Mouse (Mus musculus) cerebellum, postnatal 14 days (tissue): Measurements from ENCODE around the gene Edc4.

Source experiments
- DNase-seq, 2 experiments: peaks; one replicate each; pipeline ENCODE4 v3.0.0; 2021; ENCODE audit warnings: mixed read lengths in 2 of 2

The Edc4 gene

DNA sequence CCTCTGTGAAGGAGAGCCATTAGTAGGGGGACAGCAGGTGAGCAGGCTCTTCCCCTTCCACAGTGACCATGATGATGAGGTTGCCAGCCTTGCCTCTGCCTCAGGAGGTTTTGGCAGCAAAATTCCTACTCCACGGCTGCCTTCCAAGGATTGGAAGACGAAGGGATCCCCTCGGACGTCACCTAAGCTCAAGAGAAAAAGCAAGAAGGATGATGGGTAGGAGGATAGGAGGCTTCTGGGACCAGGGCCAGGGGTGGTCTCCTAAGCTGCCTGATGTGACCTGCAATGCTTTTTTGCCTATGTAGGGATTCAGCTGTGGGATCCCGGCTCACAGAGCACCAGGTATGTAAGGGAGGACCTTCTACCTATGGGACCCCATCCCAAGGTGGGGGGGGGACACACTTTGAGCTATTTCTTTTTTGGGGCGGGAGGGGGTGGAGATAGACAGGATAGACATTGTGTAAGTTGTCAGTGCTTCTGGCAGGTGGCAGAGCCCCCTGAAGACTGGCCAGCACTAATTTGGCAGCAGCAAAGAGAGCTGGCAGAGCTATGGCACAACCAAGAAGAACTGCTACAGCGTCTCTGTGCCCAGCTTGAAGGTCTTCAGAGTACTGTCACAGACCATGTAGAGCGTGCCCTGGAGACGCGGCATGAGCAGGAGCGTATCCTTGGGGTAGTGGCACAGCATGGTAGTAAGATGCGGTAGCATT is 9.2 kb downstream of the Edc4 start:
- DNase-seq, result peak; percentile 62 to 63

DNA sequence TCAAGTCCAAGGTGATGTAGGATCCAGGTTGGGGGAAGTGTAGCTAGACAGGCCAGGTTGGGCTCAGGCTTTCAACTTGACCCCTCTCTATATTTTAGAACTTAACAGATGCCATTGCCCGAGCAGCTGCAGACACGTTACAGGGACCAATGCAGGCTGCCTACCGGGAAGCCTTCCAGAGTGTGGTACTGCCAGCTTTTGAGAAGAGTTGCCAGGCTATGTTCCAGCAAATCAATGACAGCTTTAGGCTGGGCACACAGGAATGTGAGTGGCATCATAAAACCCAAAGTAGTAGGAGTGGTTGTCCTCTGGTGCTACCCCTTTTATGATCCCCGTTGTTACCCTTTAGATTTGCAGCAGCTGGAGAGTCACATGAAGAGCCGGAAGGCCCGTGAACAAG is 10.2 kb downstream of the Edc4 start:
- peak; percentile 50 to 54 for DNase-seq

DNA sequence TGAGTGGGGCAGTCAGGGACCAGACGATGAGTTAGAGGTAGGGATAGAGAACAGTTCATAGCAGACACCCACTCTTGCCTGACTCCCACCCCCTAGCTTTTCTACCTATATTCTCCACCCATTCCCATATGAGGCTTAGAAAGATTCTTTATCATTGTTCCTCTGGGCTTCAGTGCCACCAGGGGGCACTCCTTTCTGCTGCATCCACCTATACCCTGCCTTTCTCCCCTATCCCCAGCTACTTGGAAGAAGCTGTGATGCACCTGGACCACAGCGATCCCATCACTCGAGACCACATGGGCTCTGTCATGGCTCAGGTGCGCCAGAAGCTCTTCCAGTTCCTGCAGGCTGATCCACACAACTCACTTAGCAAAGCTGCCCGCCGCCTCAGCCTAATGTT is 11.8 kb downstream of the Edc4 start:
- DNase-seq, result peak; percentile 44 to 51

DNA sequence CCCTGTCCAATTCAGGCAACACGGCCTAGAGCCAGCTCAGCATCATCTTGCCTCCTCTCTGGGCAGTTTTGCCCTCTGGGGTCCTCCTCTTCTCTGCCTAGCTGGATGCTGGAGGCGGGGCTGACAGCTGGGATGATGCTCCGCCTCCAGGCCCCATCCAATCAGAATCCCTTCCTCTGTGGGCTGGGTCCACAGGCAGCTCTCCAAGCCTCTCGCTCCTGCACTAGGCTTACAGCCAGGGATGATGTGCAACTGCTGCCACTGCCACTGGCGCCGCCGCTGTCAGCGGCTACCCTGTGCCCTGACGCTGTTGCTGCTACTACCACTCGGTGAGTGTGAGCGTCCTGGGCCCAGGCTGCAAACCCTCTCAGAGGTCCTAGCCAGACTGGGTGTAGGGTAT is 12.7 kb downstream of the Edc4 start, which contains the start of gene Nrn1l:
TSS of gene Nrn1l (plus strand) at position 229 of the 400 bp plus-strand sequence.
- DNase-seq, result peak; percentile 49 to 62

DNA sequence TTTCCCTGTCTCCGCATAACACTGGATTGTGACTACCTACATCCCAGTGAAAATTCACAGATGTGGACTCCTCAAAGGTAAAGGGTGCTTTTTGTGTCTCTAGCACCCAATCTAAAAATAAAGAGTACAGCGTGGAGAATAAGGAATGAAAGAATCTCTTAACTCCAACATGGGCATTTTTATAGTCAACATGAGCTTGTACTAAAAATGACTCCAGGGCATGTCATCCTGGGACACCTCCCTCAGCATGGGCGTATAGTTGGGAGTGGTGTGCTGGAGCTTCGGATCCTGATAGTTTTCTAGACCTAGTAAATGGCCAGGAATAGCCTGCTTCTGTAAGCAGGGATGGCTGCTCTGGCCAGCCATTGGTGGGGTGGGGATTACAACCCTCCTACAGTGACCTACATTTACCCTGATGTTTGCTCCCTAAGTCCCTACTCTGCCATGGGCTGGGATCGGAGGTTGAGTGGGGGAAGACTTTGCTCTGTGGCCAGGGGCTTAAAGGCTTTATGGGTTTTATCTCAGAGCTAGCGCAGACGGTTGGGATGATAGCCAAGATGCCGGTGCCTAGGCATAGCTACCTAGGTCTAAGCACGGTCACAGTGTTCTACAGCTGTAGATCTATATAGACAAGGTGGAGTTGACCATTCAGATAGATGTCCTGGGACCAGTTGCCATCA is 17.3 kb downstream of the Edc4 start:
- DNase-seq, result no peak

DNA sequence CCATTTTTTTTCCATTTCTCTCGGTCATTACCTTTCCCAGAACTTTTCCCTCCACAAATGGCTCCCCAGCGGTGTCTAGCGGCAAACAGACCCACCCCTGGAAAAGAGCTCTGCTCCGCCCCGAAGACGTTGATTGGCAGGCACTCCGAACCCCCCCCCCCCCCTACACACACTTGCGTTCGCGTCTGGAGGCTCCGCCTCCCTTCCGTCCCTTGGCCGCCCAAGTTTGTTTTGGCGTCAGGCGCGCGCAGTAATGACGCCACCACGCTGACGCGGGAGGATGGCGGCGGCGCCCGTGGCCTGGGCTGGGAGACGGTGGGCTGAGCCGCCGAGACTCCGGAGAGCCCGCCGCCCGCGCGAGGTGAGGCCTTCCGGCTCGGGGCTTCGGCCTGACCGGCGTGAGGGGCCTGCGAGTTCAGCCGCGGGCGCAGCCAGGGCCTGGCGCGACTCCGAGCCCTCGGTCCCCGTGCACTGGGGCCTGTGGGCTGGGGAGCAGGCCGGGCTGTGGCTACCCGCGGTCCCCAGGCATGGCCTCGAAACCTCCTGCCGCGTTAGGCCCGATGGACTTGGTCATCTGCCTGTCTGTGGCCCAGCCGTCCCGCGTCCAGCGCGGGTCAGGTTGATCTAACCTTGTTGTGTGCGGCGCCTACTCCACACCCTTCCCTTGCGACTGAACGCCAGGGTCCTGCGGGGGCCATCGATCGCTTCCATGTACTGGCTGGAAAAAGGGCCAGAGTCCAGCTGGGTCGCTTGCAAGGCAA is 19.7 kb downstream of the Edc4 start, which contains the start of gene Pskh1:
TSS of gene Pskh1 (plus strand) at position 262 of the 761 bp plus-strand sequence.
- peak; percentile 95 to 98 for DNase-seq

DNA sequence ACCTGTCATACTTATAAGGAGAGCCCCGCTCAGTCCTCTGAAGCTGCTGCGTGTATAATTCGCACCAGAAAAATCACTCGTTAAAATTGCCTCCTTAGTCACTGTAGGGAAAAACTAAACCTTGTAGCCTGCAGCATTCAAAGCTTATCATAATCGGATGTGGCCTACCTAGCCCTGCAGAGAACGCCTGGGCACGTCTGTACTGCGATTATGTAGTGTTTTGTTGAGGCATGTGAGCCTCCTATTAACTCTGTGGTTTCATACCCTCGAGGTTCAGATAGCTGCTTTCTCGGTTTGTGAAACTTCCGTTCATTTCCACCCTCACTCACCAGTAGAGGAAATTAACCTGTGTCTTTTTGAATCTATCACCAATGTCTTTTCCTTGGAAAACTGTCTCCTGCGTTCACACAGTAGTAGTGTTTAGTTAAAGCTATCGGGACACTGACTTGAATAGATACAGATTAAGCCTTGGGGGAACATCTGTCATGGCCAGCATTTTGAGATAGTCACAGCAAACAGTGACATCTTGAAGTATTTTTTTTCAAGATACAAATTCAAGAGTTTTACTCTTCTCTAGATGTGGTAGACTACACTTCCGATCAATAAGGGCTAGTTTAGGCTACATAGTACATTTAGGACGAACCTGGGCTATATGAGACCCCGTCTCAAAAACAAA is 20.4 kb downstream of the Edc4 start:
- DNase-seq, result no peak

DNA sequence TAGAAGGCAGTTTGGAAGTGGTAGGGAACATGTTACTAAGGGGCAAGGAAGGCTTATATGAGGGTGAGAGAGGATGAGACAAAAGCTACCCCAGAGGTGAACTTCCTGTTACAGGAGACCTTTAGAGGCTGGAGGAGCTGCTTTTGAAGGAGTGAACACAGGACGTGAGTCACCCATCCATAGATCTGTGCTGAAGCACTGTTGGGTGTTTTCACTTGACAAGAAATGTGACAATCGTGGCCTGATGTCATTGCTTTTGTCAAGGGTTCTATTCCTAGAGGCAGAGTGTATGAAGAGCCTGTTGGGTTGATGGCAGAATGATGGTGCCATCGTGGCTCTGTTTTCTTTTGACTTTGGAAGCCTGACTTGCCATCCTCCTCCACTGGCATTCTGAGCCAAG is 38.7 kb downstream of the Edc4 start:
- DNase-seq, result no peak

DNA sequence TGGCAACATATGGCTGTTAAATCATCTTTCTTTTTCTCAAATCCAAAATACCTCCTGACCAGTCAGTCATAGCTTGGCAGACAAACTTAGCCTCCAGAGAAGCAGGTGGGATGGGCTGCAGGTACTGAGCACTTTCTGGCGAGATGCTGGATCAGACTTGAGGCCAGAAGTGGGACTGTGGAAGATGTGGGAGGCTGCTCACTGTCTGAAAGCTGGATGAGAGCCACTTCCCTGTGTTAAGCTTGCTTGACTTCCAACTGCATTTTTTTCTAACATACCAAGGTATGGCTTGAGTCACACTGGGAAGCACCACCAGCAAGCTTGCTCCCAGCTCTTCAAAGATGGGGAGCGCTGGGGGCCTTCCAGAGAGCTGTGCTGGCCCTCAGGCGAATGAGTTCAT is 44.4 kb downstream of the Edc4 start:
- DNase-seq, result no peak

DNA sequence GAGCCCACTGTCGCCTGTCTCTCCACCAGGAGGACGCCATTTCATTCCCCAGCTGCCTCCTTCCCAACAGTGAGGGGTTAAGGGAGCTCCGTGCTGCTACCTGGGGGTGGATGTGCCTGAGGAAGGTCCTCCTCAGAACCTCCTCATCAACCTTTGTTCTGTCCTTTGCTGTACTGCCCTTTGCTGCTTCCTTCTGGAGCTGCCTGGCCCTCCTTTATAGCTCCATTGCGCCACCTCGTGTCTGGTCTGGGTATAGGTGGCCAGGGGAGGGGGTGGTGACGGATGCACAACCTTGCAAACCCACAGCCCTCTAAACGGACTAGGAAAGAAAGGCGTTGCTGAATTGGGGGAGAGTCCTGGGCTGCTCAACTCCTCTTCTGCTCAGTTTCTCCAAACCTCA is 49.9 kb downstream of the Edc4 start:
- peak; percentile 92 to 98 for DNase-seq

DNA sequence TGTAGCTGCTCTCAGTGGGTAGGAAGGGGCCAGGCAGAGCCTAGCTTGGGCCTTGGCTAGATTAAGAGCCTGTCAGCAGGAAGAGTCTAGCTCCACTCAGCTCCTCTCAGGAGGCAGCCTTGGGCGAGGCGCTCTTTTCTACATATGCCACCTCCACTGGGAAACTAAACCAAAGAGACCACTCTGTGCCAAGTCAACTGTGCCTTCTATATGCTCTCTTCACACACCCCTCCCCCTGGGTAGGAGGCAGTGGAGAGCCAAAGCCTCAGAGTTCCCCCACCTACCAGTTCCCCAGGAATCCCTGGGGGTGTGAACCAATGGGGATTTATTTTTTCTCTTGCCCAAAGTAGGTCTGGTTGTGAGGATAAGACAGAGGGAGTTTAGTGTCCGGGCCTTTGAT is 50.6 kb downstream of the Edc4 start:
- DNase-seq, result no peak

DNA sequence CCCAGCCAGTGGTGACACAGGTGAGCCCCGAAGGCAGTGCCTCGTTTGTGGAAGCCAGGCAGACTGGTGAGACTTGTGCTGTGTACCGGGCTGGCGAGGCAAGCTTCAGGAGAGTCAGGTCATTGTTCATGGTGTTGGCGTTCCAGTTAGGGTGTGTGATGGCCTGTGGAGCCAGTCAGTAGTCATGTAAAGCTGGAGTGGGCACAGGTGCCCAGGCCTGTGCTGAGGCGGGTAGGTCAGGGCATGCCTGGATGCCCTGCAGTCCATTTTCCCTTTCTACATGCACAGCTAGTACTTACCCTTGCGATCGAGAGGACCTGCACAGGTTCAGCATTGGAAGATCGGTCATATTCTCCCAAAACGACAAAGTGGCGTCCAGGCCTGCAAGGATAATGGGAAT is 51.8 kb downstream of the Edc4 start:
- no peak for DNase-seq

DNA sequence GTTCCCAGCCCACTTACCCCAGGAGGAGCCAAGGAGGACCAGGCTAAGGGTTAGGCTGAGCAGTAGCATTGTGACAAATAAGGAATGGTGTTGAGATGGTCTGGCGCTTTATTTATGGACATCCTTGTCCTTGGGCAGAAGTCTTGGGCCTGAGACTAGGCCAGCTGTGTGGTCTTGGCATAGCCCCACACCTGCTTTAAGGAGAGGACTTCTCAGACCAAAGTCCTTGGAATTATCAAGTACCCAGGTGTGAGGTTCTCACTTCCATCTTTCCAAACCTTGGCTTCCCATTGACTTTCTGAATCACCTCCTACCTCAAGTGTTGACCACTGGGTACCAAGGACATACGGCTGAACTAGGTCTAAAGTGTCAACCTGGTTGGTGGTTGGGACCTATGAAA is 53.1 kb downstream of the Edc4 start, which contains the start of gene Ctrl:
TSS of gene Ctrl (minus strand) at position 101 of the 400 bp plus-strand sequence.
- DNase-seq, result no peak

DNA sequence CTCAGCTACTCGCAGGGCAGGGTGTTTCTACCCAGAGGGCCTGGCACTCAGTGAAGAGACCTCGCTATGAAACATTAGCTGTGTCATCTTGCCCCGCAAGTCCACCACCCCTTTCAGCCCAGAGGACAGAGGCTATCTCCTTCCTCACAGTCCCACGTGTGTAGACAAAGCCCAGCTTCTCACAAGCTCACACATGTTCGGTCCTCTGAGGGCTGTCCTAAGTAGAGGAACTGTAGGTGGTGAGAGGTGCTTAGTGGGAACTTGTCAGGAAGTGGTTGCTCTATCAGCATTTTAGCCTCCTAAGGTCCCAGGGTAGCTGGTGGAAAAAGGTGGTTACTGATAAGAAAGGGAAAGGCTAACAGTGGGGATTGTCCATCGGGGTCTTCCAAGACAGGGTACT is 54.4 kb downstream of the Edc4 start:
- no peak for DNase-seq

DNA sequence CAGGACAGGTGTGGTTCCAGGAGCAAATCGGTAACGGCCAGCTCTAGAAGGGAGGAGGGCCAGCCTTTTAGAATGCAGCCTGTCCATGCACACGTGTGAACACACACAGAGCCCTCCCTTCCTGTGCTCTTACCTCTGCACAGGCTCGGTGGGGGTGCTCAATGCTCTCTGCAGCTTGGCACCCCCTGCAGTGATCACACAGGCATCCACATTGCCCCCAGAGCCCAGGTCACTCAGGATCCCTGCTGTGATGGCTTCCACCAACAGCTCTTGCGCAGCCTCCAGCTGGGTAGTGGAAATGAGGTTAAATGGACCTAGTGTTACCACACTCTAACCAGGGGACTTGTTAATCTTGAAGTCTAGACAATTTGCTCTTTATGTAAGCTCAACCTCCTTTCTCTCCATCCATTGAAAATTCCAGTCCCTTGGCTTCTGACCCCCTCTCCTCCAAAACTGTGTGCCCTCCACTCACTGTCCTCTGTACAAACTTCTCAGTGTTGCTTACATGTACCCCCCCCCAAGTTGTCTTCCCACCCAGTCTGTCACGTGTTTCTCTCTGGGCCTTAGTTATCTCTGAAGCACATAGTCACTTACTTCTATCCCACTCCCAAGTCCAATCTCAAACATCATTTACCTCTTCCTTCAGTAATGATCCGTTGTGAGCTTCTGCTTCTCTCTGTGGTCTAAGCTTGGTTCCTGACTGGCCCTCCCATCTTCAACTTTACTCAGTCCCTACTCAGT is 55.4 kb downstream of the Edc4 start:
- DNase-seq, result peak; percentile 37 to 46

DNA sequence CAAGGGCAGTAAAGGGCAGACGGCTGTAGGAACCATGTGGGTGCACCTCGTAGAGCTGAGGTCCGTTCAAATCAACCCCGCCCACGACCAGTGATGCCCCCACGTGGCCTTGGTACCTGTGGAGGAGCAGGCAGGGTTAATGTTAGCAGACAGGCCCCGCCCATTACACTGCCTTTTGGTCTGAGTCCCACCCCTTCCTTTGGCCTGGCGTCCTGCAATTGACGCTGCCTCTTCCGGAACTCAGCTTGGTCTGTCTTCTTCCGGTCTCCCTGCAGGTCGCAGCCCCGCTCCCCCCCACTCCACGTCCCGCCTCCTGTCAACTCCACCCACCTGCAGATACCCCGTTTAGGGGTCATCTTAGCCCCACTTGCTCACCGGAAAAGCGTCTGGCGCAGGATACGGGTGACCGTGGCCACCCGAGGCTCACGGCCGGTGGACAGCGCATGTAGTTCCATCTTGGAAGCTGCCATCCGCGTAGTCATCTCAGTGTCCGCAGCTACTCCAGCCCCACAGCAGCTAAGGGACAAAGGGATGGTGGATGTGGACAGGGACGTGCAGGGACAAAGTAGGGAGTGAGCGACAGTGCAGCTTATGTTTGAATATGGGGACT is 56.3 kb downstream of the Edc4 start:
- DNase-seq, result peak; percentile 92

DNA sequence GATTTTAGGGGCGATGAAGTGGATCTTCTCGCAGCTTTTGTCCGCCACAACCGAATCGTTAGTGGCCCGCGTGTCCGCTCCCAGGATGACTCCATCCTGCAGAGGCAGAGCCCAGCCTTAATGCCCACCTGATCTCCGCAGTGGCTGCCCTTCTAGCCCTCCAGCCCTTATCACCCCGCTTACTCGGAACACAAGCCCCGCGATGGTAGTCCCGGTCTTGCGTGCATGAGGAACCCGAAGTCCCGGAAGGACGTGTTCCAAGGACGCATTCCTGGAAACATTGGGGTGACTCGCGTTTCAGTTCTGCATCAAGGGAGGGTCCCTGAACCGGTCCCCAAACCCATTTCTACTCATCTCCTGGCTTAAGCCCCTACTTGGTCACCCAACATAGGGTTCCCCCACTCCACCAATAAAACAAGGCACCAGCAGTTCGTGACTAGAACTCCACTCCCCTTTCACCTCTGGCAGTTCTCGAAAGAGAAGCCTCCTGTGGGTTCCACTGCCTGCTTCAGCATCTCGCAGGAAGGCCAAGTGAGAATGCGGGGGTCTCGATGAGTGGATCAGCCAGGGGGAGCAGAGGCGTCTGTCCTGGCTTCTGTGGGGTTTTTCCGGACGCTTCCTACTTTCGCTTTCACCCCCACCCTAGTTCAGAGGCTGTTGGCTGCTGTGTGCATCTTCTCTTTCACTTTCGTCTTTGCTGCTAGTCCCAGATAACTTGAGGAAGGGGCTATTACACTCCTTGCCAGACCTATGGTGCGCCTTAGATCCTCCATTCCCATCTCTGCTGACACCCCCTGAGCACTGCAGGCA is 57.0 kb downstream of the Edc4 start:
- peak in 1 of 2 experiments; percentile 58 for DNase-seq

DNA sequence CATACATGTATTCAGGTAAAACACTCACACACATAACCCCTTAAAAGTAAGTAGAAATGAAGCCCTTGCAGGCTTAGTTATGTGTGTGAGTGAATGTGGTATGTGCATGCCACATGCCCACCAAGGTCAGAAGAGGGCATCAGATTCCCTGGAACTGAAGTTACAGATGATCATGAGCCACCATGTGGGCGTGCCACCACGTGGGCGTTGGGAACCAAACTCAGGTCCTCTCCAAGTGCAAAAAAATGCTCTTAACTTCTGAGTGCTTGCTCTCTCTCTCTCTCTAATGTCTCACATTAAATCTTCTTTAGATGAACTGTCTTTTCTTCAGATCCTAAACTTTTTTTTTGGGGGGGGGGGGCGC is 57.6 kb downstream of the Edc4 start, which contains the start of gene Psmb10:
TSS of gene Psmb10 (minus strand) at position 139 of the 364 bp plus-strand sequence.
- peak in 1 of 2 experiments; percentile 35 for DNase-seq

DNA sequence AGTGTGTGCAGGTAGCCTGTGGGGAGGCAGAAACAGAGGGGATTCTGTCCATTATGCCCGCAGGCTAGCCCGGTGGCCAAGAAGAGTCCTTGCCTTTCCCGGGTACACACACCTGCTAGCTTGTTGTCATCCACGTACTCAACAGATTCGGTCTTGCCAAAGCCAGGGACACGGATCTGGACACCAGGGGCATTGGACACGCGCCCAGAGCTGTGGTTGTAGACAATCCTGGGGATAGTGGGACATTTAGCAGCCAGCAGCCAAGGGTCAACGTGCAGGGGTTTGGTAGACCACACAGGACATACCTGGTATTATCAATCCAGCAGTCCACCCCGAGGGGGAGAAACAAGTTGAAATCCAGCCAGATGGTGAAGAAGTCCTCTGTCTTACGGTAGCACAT is 61.3 kb downstream of the Edc4 start:
- DNase-seq, result no peak

DNA sequence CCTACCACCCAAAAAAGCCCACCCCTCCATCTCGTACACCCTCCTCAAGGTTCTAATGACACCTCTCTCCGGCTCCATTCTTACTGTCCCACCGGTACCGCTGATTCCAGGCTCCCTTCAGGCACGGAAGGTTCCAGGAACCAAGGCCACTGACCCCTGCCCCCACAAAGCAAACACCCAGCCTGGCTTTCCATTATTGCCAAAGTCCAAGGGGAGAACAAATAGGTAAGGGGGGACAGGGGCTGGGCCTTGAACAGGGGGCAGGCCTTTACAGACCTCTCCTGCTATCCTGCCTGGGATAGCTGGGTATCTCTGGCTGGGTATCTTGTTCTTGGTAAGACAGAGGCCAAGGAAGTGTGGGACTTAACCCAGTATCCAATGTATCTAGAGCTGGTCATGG is 61.9 kb downstream of the Edc4 start:
- no peak for DNase-seq

DNA sequence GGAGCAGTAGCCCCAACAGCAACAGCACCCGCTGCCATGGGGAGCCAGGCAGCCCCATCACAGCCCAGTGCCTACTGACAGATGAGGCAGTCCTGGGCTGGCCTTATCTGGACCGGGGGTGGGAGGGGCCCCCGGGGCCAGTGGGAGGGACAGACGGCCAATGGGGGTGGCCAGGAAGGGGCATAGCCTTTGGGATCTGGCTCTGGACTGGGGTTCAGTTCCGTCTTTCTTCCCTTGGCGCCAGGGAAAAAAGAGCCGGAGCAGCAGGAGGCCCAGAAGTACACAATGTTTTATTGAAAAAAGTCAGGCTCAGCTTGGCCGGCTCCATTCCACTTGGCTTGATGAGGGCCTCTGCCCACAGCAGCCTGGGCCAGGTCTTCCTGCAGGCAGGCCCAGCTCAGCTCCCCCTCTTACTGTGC is 62.6 kb downstream of the Edc4 start, which contains the start of gene Lcat:
TSS of gene Lcat (minus strand) at position 62 of the 419 bp plus-strand sequence.
- DNase-seq, result no peak
